Mouse (Mus musculus) urinary bladder, adult 18-20 months (tissue): ENCODE data around the gene Foxn3.

Experiments
- DNase-seq, 2 experiments: peaks; one replicate each; pipeline ENCODE4 v3.0.0; 2022; ENCODE audit warnings: low spot score in 2 of 2, mixed read lengths in 2 of 2

Foxn3 gene

GRCm38 (mm10) chr12:99562073-99562866 lies 1.1 kb downstream of the Foxn3 start:
- DNase-seq, result peak; percentile 34 to 39

GRCm38 (mm10) chr12:99561333-99561766 lies 2.0 kb downstream of the Foxn3 start:
- DNase-seq, result no peak

GRCm38 (mm10) chr12:99560701-99561332 lies 2.6 kb downstream of the Foxn3 start:
- DNase-seq, result no peak

- no peak for DNase-seq
These were observed 3.9 kb downstream of the Foxn3 start for GRCm38 (mm10) chr12:99559483-99559882.

- no peak for DNase-seq
These were observed 4.9 kb downstream of the Foxn3 start for GRCm38 (mm10) chr12:99558476-99558875.

- DNase-seq, result no peak
These were observed 5.9 kb downstream of the Foxn3 start for GRCm38 (mm10) chr12:99557498-99557897.

- no peak for DNase-seq
These were observed 12.8 kb downstream of the Foxn3 start for GRCm38 (mm10) chr12:99550629-99551028.

- DNase-seq, result no peak
These were observed 13.6 kb downstream of the Foxn3 start for GRCm38 (mm10) chr12:99549811-99550210.

GRCm38 (mm10) chr12:99548419-99548818 lies 15.0 kb downstream of the Foxn3 start:
- DNase-seq, result no peak

- DNase-seq, result no peak
These were observed 16.1 kb downstream of the Foxn3 start for GRCm38 (mm10) chr12:99547295-99547694.

- DNase-seq, result no peak
These were observed 18.1 kb downstream of the Foxn3 start for GRCm38 (mm10) chr12:99545270-99545770.

- no peak for DNase-seq
These were observed 18.9 kb downstream of the Foxn3 start for GRCm38 (mm10) chr12:99544262-99545128.

GRCm38 (mm10) chr12:99543421-99544195 lies 19.8 kb downstream of the Foxn3 start:
- no peak for DNase-seq

- no peak for DNase-seq
These were observed 23.2 kb downstream of the Foxn3 start for GRCm38 (mm10) chr12:99540201-99540600.

GRCm38 (mm10) chr12:99537316-99537715 lies 26.1 kb downstream of the Foxn3 start:
- no peak for DNase-seq

- no peak for DNase-seq
These were observed 27.0 kb downstream of the Foxn3 start for GRCm38 (mm10) chr12:99536426-99536825.

- DNase-seq, result no peak
These were observed 31.0 kb downstream of the Foxn3 start for GRCm38 (mm10) chr12:99532342-99532741.

GRCm38 (mm10) chr12:99529687-99530411 lies 33.5 kb downstream of the Foxn3 start:
- peak in 1 of 2 experiments; percentile 5 for DNase-seq

- no peak for DNase-seq
These were observed 34.4 kb downstream of the Foxn3 start for GRCm38 (mm10) chr12:99528958-99529357.

GRCm38 (mm10) chr12:99527452-99527851 lies 35.9 kb downstream of the Foxn3 start:
- DNase-seq, result no peak
